Mouse (Mus musculus): Measurements from ENCODE around the gene Ankrd65. TPM values are rescaled to one million over a fixed set of nuclear protein-coding genes. Genes with fewer than 3 reads are reported as not detected.
A peak's percentile ranks its signal among the peaks of the same experiment; 100 is the strongest.
"Not testable (repeated sequence)": the region's sequence is repeated elsewhere in the genome, so short reads cannot be mapped to it uniquely, and the experiment has no call there.

Gene Ankrd65
- polyA plus RNA-seq (2015; fragmentation: Nextera tagmentation; extraction: Ambion mirVana), result not detected in 2 replicates

- H3K27me3 ChIP-seq, result peaks cover 14% of the 10 kb centered on the region
- ATAC-seq (ENCODE audit: low read depth) (no peak), DNase-seq (no peak)
- no peaks in the 10 kb centered on the region for H3K36me3 ChIP-seq
- H3K4me2 ChIP-seq, result no peak within 1 kb of the TSS
- peaks cover 32% of the 10 kb centered on the region for H3K4me1 ChIP-seq (replicated peaks)
- H3K27ac ChIP-seq, result no peak within 1 kb of the TSS
- no peak within 1 kb of the TSS for H3K4me3 ChIP-seq (replicated peaks)
- H3K9me3 ChIP-seq (replicated peaks), result no peaks in the 10 kb centered on the region
- H3K9ac ChIP-seq, result no peak within 1 kb of the TSS
- WGBS (ENCODE audit: insufficient replicate concordance), result 69% methylated on average over 3 of the region's 3 CpGs
Measured at GRCm38 (mm10) chr4:155790021-155790489, at the start of gene Ankrd65. Gene Ankrd65 (plus strand): TSS chr4:155790439.

- 85% methylated on average over 10 of the region's 10 CpGs for WGBS (ENCODE audit: insufficient replicate concordance)
- H3K27me3 ChIP-seq; H3K27ac ChIP-seq; DNase-seq; H3K4me2 ChIP-seq; H3K9ac ChIP-seq; H3K9me3 ChIP-seq (replicated peaks); ATAC-seq (ENCODE audit: low read depth); H3K4me3 ChIP-seq (replicated peaks); H3K4me1 ChIP-seq (replicated peaks): not testable (repeated sequence)
- H3K36me3 ChIP-seq, result peaks cover 64% of the 10 kb centered on the region
Measured at GRCm38 (mm10) chr4:155740681-155741080, 49.6 kb upstream of the Ankrd65 start.

GRCm38 (mm10) chr4:155742684-155743083 is 47.6 kb upstream of the Ankrd65 start:
- WGBS (ENCODE audit: insufficient replicate concordance), result 82% methylated on average over 5 of the region's 5 CpGs
- Histone ChIP-seq H3K27me3 (no peaks in the 10 kb centered on the region), H3K27ac (no peak overlapping the region), H3K36me3 (peaks cover 84% of the 10 kb centered on the region), H3K4me3 (replicated peaks) (no peak overlapping the region), H3K4me1 (replicated peaks) (peaks cover 3% of the 10 kb centered on the region; the same call in 1 of the 2 replicates), H3K9me3 (replicated peaks) (no peaks in the 10 kb centered on the region), H3K4me2 (no peak overlapping the region), H3K9ac (no peak overlapping the region)
- DNase-seq, result no peak
- ATAC-seq (ENCODE audit: low read depth), result no peak

GRCm38 (mm10) chr4:155744474-155744873 is 45.8 kb upstream of the Ankrd65 start:
- WGBS (ENCODE audit: insufficient replicate concordance), result 87% methylated on average over 8 of the region's 8 CpGs
- DNase-seq, result no peak
- Histone ChIP-seq H3K27ac (no peak overlapping the region), H3K4me2 (no peak overlapping the region), H3K4me1 (replicated peaks) (no peaks in the 10 kb centered on the region), H3K27me3 (no peaks in the 10 kb centered on the region), H3K9me3 (replicated peaks) (no peaks in the 10 kb centered on the region), H3K4me3 (replicated peaks) (no peak overlapping the region), H3K9ac (no peak overlapping the region), H3K36me3 (peaks cover 100% of the 10 kb centered on the region)
- no peak for ATAC-seq (ENCODE audit: low read depth)

- Histone ChIP-seq H3K36me3 (peaks cover 100% of the 10 kb centered on the region), H3K9me3 (replicated peaks) (no peaks in the 10 kb centered on the region), H3K4me2 (no peak overlapping the region), H3K27me3 (no peaks in the 10 kb centered on the region), H3K9ac (no peak overlapping the region), H3K4me3 (replicated peaks) (no peak overlapping the region), H3K27ac (no peak overlapping the region), H3K4me1 (replicated peaks) (no peaks in the 10 kb centered on the region)
- 76% methylated on average over 5 of the region's 5 CpGs for WGBS (ENCODE audit: insufficient replicate concordance)
- ATAC-seq (ENCODE audit: low read depth) (no peak), DNase-seq (no peak)
Measured at GRCm38 (mm10) chr4:155745136-155745535, 45.1 kb upstream of the Ankrd65 start.

- no peaks in the 10 kb centered on the region for H3K27me3 ChIP-seq
- no peak for DNase-seq
- H3K36me3 ChIP-seq, result peaks cover 100% of the 10 kb centered on the region
- H3K9me3 ChIP-seq (replicated peaks), result no peaks in the 10 kb centered on the region
- ATAC-seq (ENCODE audit: low read depth), result no peak
- no peak overlapping the region for H3K9ac ChIP-seq
- H3K4me1 ChIP-seq (replicated peaks), result no peaks in the 10 kb centered on the region
- H3K27ac ChIP-seq, result no peak overlapping the region
- H3K4me2 ChIP-seq, result no peak overlapping the region
- no peak overlapping the region for H3K4me3 ChIP-seq (replicated peaks)
- 77% methylated on average over 8 of the region's 8 CpGs for WGBS (ENCODE audit: insufficient replicate concordance)
Measured at GRCm38 (mm10) chr4:155746036-155746548, 44.1 kb upstream of the Ankrd65 start.

- Histone ChIP-seq H3K36me3 (peaks cover 100% of the 10 kb centered on the region), H3K9me3 (replicated peaks) (no peaks in the 10 kb centered on the region), H3K4me1 (replicated peaks) (no peaks in the 10 kb centered on the region), H3K9ac (no peak overlapping the region), H3K27ac (no peak overlapping the region), H3K4me3 (replicated peaks) (no peak overlapping the region), H3K27me3 (no peaks in the 10 kb centered on the region), H3K4me2 (no peak overlapping the region)
- no peak for DNase-seq
- 81% methylated on average over 17 of the region's 17 CpGs for WGBS (ENCODE audit: insufficient replicate concordance)
- ATAC-seq (ENCODE audit: low read depth), result no peak
Measured at GRCm38 (mm10) chr4:155746575-155747490, 43.4 kb upstream of the Ankrd65 start.

- no peak for DNase-seq
- Histone ChIP-seq H3K4me1 (replicated peaks) (peaks cover 36% of the 10 kb centered on the region), H3K4me3 (replicated peaks) (no peak overlapping the region), H3K4me2 (no peak overlapping the region), H3K9ac (no peak overlapping the region), H3K27ac (no peak overlapping the region), H3K27me3 (no peaks in the 10 kb centered on the region), H3K9me3 (replicated peaks) (no peaks in the 10 kb centered on the region), H3K36me3 (peaks cover 62% of the 10 kb centered on the region)
- 85% methylated on average over 12 of the region's 12 CpGs for WGBS (ENCODE audit: insufficient replicate concordance)
- ATAC-seq (ENCODE audit: low read depth), result no peak
Measured at GRCm38 (mm10) chr4:155757011-155757410, 33.2 kb upstream of the Ankrd65 start.

GRCm38 (mm10) chr4:155759862-155760612 is 30.2 kb upstream of the Ankrd65 start:
- H3K4me1 ChIP-seq (replicated peaks), result peaks cover 40% of the 10 kb centered on the region
- H3K4me3 ChIP-seq (replicated peaks), result peak overlapping the region; percentile 82
- H3K27ac ChIP-seq, result peak overlapping the region; percentile 71
- H3K9me3 ChIP-seq (replicated peaks), result no peaks in the 10 kb centered on the region
- DNase-seq (peak; percentile 37), ATAC-seq (ENCODE audit: low read depth) (0 out of 2 replicates have a peak, but pooled peaks have one; percentile 1)
- peak overlapping the region; percentile 85 for H3K9ac ChIP-seq
- 2% methylated on average over 10 of the region's 10 CpGs for WGBS (ENCODE audit: insufficient replicate concordance)
- H3K36me3 ChIP-seq, result peaks cover 34% of the 10 kb centered on the region
- H3K4me2 ChIP-seq, result peak overlapping the region; percentile 97
- no peaks in the 10 kb centered on the region for H3K27me3 ChIP-seq

GRCm38 (mm10) chr4:155760613-155761355 is 29.5 kb upstream of the Ankrd65 start, which contains the start of gene Atad3a:
Gene Atad3a (minus strand): TSS chr4:155761093.
- peak within 1 kb of the TSS; percentile 82 for H3K4me3 ChIP-seq (replicated peaks)
- ATAC-seq (ENCODE audit: low read depth) (peak; percentile 98), DNase-seq (peak; percentile 96)
- WGBS (ENCODE audit: insufficient replicate concordance), result under 1% methylated on average over 68 of the region's 68 CpGs
- H3K4me2 ChIP-seq, result peak within 1 kb of the TSS; percentile 97
- H3K36me3 ChIP-seq, result peaks cover 27% of the 10 kb centered on the region
- H3K27ac ChIP-seq, result peak within 1 kb of the TSS; percentile 71
- no peaks in the 10 kb centered on the region for H3K27me3 ChIP-seq
- peak within 1 kb of the TSS; percentile 85 for H3K9ac ChIP-seq
- no peaks in the 10 kb centered on the region for H3K9me3 ChIP-seq (replicated peaks)
- peaks cover 40% of the 10 kb centered on the region for H3K4me1 ChIP-seq (replicated peaks)

All from liver, embryonic 13.5 days (tissue).